Mouse (Mus musculus) mouse trophoblast stem cell (cell line): ENCODE data around the gene Wdr59.
"Not testable (repeated sequence)": the region's sequence is repeated elsewhere in the genome, so short reads cannot be mapped to it uniquely, and the experiment has no call there.

Source experiments
- in situ Hi-C, 2 experiments: fragments of 300-500 bp; cut with MseI, MboI; formaldehyde crosslinking; loops; 2 replicates in 1 of 2; 3 replicates in 1 of 2; pipeline ENCODE4 v1.15.1; 2025

Gene Wdr59

GRCm38 (mm10) chr8:111537765-111538158, 15.9 kb upstream of the Wdr59 start:
- in situ Hi-C loops, result no loop called here

DNA sequence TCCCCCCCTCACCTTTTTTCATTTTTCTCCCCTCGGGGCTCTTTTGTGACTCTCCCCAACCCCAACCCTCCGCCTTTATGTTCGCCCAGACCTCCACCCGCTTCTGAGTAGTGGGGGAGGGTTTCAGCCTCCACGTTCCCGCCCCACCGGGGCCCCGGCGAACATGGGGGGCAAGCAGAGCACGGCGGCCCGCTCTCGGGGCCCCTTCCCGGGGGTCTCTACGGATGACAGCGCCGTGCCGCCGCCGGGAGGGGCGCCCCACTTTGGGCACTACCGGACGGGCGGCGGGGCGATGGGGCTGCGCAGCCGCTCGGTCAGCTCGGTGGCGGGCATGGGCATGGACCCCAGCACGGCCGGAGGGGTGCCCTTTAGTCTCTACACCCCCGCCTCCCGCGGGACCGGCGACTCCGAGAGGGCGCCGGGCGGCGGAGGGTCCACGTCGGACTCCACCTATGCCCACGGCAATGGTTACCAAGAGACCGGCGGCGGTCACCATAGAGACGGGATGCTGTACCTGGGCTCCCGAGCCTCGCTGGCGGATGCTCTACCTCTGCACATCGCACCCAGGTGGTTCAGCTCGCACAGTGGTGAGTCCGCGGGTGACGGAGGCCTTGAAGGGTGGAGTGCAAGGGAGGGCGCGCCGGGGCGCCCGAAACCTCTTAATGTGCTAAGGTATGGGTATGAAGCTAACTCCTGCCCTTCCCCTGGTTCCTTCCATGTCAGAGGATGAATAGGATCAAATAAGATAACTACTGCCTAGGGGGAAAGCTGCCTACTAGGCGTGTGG, 15.3 kb upstream of the Wdr59 start:
- in situ Hi-C loops, result no loop called here

DNA sequence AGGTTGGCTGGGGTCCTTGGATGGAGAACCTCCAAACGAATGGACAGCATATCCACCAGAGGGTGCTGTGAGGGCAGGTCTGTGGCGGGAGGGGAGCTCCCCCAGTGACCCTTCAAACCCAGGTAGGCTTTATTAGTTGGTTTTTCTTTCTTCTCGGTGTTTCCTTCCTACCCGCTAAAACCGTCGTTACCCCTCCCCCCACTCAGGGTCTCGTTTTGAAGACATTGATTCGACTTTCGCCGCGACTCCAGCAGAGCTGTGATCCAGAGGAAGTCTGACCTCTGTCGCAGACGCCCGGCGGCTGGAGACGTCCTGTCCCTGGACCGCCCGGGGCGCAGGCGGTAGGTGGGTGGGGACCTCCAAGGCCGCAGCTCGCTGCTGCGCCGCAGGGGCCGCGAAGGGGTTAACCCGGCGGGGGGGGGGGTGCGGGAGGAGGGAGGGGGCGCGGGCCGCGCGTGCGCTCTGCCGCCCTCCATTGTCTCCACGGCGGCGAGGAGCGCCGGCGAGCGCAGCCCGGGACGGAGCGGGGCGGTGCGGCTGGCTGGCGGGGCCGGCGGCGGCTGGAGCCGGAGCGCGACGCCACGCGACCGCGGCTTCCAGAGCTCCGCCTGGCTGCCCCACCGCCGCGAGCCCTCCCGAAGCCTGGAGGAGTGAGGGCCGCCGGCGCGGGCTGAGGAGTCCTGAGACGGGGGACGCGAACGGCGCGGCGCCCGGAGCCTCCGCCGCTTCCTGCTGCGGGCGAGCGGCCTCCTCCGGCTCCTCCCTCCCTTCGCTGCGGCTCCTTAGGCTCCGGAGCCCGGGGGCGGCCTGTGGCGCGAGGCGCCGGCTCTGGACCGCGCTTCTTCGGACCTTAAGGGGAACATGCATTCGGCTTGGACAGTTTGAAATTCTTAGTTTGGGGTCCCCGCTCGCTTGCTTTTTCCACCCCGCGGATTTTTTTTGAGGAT, 14.4 kb upstream of the Wdr59 start, which contains the start of gene Znrf1:
Znrf1 (plus strand) TSS at position 67 of the 947 bp plus-strand sequence.
- in situ Hi-C loops, result no loop called here

GRCm38 (mm10) chr8:111535491-111535890, 13.6 kb upstream of the Wdr59 start:
- in situ Hi-C loops, result no loop called here

DNA sequence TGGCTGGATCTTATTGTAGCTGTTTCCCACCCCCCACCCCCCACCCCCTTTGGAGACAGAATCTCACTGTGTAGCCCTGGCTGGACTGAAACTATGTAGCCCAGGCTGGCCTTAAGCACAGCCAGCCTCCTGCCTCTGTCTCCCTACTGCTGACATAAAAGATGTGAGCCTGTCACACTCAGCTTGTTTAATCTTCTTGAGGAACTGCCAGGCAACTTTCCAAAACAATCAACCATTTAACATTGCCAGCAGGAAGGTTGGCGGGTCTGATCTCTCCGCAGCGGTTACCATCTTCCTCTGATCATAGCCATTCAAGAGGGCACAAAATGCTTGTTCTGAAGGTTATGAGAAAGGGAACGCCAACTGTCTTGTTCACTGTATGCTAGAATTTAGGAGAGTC, 11.6 kb upstream of the Wdr59 start:
- in situ Hi-C loops, result loop anchor here in 1 of 2 experiments (5.0 kb wide), 1 partner anchor 89 kb away; no protein-coding TSS in a partner anchor

DNA sequence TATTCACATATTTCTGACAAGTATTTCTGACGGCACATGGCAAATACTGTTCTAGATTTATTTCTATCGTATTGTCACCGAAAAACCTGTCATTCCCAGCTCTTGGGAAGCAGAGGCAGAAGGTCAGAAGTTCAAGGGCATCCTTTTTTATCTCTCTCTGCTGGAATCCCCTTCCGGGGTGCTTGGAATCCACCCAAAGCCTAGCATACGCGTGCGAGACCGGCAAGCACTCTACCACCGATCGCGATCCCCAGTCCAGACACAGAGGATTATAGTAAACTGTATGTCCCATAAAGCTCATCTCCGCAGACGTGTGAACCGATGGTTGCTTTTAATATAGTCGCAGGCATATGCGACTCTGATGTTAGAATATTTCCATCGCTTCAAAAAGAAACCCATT, 9.7 kb upstream of the Wdr59 start:
- in situ Hi-C loops, result loop anchor here in 1 of 2 experiments (5.0 kb wide), 1 partner anchor 91 kb away; no protein-coding TSS in a partner anchor

- in situ Hi-C loops, result loop anchor here in 1 of 2 experiments (5.0 kb wide), 1 partner anchor 91 kb away; no protein-coding TSS in a partner anchor
These were observed 9.3 kb upstream of the Wdr59 start for GRCm38 (mm10) chr8:111531191-111531590.

GRCm38 (mm10) chr8:111528071-111528470, 6.2 kb upstream of the Wdr59 start:
- in situ Hi-C loops, result no loop called here

DNA sequence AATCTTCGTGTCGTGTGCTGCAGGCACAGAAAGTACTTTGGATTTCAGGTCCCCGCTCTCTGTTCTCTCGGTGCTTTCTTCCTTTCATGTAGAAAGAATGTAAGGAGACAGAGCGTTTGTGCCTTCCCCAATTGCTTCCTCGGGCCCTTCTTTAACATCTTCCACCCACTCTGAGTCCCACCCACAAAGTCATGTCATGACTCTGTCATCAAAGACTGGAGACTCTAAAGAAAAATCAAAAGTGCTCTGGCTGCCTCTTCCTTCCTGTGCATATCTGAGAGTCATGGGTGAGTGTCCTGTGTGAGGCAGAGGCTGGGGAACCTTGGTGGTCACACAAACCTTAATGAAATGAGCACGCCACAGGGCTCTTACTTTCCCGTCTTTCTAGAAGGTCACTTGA, 5.3 kb upstream of the Wdr59 start:
- in situ Hi-C loops, result no loop called here

DNA sequence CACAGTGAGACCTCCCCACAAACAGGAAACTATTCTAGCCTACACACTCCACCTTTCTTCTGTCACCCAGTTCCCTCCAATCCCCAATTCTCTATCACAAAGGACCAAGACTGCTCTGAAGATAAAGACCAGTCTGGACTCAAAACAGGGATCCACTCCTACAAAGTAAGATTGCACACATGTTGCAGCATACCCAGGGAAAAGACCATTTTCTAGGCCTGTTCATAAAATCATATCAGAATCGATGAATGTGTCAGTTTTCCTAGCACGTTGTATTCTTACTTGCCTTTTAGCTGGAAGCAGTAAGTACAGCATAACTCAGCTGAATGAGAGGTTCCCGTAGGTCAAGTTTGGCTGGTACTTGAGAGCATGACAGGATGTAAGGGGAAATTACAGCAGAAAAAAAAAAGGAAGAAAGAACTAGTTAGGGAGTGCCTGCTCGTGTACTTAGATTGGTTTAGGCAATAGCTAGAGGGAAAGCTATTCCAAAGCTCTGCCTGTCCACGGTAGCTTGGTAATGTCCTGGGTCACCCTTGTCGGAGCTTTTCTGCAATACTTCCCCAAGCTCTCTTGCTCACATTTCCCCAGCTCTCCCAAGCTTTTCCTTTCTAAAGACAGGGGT, 4.6 kb upstream of the Wdr59 start:
- in situ Hi-C loops, result no loop called here

- in situ Hi-C loops, result no loop called here
These were observed 4.4 kb downstream of the Wdr59 start for GRCm38 (mm10) chr8:111517466-111517865.

DNA sequence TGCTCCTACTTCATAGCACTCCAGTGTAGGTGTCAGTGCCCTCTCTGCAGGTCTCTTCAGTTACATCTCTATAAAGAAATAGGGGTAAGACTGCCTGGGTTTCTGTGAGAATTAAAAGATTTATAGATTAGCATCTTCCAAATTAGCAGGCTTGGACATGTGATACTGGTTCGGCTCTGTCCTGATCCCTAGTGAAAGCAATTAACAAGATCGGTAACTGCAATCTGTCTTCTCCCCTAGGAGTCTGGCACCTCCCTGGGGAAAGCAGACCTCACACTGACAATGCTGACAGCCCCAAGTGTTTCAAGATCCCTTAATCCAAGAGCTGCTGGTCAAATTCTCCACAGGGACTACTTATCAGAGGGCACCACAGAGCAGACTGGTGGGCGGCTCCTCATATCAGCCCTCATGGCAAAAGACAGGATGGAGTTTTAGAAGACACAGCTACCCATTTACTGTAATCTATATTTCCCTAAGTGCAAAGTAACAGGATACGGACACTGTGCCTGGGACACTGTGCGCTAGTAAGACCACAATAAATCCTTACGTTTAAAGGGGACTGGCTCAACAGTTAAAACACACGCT, 5.3 kb downstream of the Wdr59 start:
- in situ Hi-C loops, result no loop called here

DNA sequence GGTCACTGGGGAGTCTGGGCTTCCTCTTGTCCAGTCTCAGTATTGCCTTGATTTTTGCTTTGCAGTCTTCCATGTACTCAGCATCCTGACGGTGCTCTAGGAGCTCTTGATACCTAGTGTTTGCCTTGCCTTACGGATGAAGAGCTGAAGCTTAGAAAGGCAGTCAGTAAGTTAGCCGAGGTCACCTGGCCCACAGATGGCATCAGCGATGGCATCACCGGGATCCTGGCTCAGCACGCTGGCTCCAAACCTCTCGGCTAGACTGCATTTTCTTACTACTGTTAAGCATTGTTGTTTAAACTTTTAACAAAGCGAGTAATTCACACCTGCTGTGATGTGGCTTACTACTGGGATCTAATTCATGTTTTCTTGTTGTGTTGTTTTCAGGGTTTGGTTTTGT, 8.4 kb downstream of the Wdr59 start:
- in situ Hi-C loops, result no loop called here

DNA sequence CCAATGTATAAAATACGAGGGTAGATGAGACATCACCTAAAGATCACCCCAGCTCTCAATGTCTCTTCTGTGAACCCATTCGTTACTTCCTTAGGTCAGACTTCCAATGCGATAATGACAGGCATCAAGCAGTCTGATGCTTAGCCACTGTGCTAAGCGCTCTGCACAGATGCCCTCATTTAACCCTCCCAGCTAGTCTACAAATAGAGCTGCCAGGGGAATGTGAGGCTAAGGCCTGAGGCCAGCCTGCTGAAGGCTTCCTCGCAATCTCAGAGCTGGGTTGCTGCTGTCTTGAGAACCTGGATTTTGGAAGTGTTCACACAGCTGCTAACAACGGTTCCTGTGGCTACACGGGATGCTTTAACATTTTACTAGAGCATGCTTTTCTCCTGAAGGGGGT, 9.0 kb downstream of the Wdr59 start:
- in situ Hi-C loops, result no loop called here

DNA sequence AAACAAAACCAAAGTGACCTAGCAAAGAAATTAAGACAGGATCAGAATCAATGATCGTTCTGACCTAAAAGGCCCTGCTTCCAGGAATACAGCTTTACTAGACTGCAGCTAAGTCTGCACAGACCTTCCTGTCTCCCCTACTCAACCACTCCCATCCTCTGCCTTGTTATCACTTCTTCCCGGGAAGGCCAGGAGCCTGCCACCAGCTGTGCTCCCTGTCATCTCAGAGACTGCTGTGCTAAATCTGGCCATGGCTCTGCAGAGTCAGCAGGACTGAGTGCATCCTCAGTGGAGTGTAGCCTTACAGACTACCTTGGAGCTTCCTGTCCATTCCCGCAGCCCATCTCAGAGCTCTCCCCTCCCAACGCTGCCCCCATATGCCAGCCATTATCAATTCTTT, 11.5 kb downstream of the Wdr59 start:
- in situ Hi-C loops, result no loop called here

DNA sequence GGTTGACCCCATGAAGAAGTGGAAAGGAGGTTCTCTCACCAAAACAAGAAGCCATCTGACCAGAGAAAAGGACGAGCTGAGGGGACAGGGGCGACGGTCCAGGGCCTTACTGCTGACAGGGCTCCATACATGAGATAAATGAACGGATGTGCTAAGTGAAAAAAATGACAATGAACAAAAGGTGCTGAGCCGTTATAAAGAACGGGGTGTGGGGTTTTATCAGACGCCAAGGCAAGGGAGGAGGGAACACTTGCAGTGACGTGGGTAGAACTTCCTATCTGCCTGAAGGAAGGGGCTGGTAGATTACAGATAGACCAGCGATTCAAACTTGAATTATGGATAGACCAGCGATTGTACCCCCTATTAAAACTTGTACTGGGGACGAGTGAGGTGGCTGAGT, 12.6 kb downstream of the Wdr59 start:
- in situ Hi-C loops, result no loop called here

DNA sequence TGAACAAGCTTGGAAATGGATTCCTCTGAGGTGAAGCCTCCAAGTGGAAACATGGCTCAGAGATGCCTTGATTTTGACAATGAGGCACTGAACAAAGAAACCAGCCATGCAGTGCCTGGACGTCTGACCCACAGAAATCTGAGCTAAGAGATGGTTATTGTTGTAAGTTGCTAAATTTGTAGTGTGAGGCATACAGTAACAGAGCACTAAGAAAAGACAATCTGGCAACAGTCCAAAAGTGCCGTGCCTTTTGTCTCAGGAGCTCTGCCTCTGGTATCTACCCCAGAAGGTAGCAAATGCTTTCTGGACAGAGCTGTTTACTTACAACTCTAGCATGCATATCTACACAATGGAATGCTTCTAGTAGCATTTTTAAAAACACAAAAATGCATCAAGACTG, 13.3 kb downstream of the Wdr59 start:
- in situ Hi-C loops, result no loop called here

- in situ Hi-C loops, result no loop called here
These were observed 20.0 kb downstream of the Wdr59 start for GRCm38 (mm10) chr8:111501724-111502464.

GRCm38 (mm10) chr8:111498249-111498648, 23.6 kb downstream of the Wdr59 start:
- in situ Hi-C loops, result not testable (repeated sequence)

DNA sequence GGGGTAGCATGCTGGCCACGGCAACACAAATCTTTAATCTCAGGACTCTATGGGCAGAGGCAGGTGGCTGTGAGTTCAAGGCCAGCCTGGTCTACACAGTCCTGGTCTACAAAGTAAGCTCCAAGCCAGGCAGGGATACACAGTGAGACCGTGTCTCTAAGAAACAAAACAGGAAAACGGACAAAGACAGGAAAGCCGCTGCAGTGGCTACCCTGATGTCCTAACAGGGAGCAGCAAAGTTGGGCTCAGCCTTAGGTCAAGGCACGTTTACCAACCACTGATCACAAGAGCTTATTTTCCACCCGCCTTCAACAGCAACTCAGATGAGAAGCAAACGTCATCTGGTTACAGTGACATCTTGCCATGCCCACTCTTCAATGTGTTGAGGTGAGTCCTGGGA, 25.6 kb downstream of the Wdr59 start:
- in situ Hi-C loops, result no loop called here

- in situ Hi-C loops, result no loop called here
These were observed 28.7 kb downstream of the Wdr59 start for GRCm38 (mm10) chr8:111493176-111493575.
